Mouse (Mus musculus) NIH3T3 (cell line): ENCODE measurements around the gene Lztr1.

Experiments used
- DNase-seq: peaks from one replicate; pipeline ENCODE4 v3.0.0-alpha.2; 2012; ENCODE audit warnings: low read depth

The Lztr1 gene

DNA sequence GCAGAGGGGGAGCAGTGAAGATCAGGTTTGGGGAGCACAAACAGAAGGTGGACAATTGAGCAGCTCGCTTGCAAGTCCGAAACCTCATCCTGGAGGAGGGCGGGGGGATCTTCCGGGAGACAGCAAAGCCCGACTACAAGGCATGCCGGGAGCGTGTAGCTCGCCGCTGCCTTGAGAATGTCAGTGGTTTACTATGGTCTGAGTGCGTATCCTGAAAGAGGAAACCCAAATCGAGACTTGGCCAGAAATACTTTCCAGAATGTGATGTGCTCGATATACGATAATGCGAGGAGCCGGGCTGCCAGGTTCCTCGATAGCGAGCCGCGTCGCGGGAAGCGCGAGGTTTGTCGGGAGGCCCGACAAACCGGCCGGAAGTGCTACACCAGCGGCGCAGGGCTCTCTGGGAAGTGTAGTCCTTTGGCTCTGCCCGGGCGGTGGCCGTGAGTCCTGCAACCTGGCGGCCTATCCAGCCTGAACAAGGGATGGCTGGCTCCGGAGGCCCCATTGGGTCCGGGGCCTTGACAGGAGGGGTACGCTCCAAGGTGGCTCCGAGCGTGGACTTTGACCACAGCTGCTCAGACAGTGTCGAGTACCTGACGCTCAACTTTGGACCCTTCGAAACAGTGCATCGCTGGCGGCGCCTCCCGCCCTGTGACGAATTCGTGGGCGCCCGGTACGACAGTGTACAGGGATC lies at the start of gene Lztr1:
Lztr1 (plus strand) TSS at position 143 of the 694 bp plus-strand sequence.
- DNase-seq = peak; percentile 93

DNA sequence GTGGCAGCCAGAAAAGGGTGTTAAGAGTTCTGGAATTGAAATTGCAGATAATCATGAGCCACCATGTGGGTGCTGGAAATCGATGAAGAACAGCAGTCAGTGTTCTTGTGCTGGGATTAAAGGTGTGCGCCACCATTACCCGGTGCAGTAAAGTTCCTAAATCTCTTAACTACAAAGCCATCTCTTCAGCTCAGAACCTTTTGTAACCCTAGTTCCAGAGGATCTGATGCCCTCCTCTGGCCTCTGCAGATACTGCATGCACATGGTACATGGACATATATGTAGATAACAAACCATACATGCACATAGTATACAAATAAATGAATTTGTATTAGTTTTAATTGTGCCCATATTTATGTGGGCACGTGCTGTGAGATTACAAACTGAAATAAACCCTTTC lies 48.2 kb upstream of the Lztr1 start:
- DNase-seq = peak; percentile 27

DNA sequence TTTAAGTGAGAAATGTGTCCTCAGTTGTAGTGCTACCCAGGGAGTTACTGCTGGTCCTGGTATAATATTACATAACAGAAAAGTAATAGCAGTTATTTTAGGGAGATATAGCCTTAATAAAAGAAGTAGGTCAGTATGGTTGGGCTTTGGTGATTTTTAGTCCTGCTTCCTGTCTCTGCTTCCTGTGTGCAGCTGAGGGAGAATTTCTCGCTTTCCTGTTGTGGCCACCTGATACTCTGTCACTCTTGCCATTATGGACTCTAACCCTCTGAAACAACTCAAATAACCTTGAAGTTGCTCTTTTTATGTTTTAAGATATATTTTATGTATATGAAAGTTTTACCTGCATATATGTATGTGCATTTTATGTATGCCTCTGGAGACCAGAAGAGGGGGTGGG lies 46.9 kb upstream of the Lztr1 start:
- no peak for DNase-seq

DNA sequence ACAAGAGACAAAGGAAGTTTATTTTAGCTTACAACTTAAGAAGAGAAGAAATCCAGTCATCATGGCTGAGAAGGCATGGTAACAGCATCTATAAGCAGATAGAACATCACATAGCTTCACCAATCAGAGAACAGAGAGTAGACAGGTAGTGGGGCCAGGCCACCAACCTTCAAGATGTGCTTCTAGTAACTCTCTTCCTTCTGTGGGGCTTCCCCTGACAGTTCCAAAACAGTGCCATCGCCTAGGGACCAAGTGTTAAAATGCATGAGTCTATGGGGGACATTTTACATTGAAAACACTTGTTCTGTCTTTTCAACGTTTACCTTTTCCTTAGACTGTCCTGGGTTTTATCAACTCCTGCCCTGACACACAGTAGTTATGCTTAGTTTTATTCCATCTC lies 45.3 kb upstream of the Lztr1 start:
- no peak for DNase-seq

DNA sequence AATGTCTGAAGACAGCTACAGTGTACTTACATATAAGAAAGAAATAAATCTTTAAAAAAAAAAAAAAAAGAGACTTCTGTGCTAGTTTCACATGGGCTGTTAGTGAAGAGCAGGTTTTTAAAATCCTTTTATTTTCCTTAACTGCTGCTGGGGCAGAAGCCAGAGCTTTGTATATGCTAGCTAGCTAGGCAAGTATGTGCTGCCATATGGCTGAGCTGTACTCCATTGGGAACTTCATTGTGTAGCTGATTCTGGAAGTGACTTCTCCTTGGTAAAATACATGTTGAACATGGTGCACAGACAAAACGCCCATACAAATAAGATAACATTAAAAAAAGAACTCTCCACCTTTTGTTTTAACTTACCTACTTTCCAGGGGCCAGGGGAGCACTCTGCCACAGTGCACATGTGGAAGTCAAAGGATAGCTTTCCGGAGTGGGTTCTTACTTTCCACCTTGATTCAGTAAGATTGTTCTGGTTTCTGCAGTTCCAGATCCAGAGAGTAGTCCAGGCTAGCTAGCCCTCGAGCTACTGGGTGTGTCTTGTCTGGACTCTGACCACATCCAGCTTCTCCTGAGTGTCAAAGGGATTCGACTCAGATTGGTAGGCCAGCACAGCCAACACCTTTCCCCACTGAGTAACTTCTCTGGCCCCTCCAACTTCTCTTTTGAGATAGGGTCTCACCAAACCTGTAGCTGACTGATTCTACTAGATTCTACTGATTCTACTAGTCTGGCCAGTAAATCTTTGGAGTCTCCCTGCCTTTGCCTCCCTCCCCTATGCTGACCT lies 41.4 kb upstream of the Lztr1 start:
- DNase-seq = no peak

DNA sequence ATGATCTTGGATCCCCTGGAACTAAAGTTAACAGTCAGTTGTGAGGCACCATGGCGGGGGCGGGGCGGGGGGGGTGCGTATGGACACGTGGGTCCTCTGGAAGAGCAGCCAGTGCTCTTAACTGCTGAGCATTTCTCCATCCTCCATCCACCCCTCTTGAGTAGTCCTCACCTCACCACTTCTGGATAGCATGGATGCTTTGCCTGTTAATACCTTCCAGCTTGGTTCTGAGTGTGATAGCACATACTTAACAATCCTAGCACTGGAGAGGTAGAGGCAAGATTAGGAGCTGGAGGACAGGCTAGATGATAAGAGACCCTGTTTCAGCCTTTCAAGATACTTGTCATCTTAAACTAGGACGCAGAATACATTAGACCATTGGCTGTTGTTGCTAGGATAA lies 36.0 kb upstream of the Lztr1 start:
- DNase-seq = no peak

DNA sequence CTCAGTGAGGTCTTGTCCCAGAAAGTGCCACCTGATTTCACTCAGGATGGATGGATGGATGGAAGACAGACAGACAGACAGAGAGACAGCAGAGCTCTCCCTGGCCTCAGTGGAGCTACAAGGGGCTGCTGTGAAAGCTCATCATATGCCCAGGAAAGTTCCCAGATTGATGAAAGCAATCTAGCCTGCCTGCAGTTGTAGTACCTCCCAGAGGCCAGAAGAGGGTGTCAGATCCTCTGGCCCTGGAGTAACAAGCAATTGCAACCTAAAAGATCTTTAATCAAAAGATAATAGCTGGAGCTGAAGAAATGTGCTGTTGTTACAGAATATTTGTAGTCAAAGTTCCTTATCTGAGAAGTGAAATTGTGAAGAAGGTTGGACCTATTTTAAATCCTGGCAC lies 34.4 kb upstream of the Lztr1 start:
- peak; percentile 60 for DNase-seq

DNA sequence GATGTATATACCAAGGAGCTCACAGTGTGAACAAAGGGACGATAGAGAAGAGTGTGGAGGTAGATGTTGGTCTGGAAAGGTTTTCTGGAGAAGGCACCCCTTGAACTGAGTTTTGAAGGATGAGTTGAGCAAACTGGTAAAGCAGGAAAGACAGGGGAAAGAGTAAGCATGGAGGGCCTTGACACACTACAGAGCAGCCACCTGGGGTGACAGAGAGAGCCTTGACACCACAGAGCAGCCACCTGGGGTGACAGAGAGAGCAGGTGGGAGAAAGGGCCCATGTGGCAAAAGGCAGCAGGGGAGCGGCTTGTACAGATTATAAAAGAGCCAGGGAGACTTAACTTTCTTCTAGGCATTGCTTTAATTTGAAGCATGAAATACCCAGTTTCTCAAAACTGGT lies 33.7 kb upstream of the Lztr1 start:
- no peak for DNase-seq

DNA sequence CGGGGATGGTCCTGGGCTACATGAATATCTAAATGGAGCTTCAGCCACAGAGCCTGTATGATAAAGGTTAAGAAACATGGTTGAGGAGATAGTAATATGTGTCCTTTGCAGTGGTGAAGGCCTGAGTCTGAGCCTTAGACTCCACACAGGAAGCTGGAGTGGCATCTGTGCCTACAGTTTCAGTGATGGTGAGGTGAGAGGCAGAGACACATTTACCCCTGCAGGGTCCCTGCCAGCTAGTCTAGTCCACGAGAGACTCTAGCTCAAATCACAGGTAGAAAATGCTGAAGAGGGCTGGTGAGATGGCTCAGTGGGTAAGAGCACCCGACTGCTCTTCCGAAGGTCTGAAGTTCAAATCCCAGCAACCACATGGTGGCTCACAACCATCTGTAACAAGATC lies 33.2 kb upstream of the Lztr1 start:
- DNase-seq = no peak

DNA sequence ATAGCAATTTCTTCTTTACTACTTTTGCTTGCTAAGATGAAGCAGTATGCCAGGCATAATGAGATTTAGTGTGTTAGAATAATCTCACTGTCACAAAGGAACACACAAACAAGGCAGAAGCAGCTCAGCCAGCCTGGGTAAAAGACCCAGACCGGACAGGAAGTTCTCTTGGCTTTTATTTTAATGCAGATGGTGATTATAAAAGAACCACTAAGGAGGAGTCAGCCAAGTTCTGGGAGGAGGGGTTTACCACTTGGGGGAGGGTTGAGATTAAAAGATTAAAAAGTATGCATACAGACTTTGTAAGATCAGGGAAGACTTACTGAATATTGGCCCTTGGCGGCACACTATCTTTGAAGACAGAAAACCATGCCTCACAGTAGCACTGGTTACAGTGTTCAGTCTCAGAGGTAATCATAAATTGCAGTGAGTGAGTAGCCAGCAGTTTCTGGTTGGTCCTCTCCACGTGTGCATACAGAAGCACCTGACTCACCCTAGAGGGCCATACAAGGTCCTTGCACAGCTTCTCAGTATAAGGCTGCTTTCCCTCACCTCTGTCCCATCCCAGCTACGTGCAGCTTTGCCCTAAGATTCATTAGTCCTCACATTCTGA lies 30.1 kb upstream of the Lztr1 start:
- DNase-seq = no peak

DNA sequence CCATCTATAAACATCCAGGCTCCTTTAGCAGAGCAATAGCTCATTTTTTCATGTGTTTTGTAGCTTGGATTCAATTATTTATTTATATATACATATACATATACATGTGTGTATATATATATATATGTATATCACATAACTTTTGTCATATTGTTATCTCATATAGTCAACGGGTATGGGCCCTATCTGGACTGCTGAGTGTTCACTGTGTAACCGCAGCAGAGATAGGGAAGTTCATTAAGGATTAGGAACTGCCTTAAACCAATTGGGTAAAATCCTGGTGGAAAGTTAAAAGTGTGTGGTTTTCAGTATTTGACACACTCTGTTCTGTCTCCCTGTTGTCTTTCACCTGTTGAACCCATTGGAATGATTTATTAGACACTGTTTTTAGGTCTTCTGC lies 27.0 kb upstream of the Lztr1 start:
- DNase-seq = no peak

DNA sequence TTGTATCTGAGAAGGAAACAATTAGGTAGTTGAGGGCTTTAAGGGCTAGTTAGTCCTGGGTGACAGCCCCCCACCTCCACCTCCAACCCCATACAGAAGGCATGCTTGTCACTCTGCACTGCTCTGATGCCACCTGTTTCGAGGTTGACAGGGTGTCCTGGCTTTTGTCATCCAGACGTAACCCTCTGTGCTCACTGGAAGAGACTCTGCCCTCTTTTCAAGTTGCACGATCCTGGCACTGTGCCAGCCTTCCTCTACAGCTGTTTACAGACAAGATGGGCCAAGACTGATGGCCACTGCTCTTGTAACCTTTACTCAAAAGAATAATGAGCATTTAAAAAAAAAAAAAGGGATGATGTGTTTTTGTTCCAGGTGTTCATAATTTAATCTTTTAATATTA lies 22.0 kb upstream of the Lztr1 start:
- peak; percentile 31 for DNase-seq

DNA sequence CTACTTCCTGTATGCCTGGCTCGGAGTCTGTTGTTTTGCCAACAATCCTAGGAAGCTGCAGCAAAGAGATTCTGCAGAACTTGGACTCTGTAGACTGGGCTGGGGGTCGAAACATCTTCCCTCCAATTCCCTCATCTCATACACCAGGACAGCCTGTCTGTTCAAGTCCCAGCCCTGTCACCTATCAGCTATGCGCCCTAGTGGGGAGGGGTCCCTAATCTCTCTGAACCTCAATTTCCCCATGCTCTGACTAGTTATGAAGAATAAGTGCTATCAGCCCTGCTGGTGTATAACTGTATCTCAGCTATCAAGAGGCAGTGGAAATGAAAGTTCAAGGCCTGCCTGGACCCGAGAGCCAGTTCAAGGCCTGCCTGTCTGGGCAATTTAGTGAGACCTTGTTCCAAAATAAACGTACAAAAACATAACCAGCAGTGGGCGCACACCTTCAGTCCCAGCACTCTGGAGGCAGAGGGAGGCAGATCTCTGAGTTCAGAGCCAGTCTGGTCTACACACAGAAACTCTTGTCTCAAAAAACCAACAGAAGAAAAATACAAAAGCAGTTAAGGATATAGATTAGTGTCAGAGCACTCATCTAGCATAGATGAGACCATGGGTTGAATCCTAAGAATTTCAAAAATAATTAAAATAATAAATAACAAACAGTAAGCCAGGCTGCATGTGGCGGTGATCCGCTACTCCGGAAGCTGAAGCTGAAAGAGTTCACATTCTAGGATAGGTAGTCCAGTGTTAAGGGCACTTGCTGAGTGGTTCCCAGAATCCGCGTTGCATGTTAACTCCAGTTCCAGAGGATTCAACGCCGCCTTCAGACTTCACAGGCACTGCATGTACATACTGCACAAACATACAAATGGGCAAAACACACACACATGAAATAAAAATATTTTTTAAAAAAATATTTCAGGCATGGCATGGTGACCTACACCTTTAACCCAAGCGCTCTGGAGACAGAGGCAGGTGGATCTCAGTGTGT lies 19.7 kb upstream of the Lztr1 start:
- peak; percentile 34 for DNase-seq

DNA sequence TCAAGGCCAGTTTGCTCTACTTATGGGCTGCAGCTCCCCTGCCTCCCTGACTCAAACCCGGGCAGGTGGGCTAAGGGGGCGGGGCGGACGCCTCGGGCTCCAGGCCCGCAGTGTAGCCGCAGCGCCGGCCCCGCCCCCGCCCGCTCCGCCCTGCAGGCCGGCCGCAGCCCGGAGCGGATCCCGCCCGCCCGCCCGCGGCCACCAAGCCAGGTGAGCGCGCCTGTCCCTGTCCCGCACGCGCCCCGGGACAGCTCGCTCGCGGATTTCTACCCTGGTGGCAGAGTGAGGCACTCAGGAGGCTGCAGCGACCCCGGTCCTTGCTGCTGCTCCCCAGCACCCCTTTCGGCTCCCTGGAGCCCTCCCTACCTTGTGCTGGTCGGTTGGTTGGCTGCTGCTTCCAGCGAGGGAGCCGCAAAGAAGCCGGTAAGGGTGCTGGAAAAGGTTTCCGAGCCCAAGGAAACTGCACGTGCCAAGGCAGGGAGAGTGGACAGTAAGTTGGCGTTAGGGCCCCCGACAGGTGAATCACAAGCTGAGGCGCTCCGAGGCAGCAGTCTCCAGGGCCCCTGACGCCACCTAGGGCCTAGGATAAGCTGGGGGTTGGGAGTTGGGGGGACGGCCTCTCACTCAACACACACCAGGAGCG lies 18.9 kb upstream of the Lztr1 start, which contains the start of gene Aifm3:
Aifm3 (plus strand) TSS at position 143 of the 643 bp plus-strand sequence.
- DNase-seq = no peak

DNA sequence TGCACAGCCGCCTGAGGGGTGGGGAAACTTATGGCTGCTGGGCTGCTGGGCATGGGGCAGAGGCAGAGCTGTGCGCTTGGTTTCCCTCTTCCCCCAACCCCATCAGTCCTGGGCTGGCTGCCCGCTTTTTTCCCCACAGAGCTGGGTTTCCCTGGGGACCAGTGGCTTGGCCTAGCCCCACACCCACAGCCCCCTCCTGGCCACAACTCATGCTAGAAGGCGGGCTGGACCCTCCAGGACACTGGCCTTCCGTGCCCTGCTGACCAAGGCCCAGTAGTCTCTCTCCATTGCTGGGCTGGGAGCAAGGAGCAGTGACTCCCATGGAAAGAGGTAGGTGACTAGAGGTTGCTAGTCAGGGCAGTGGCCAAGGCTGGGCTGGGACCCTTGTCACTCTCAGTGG lies 17.3 kb upstream of the Lztr1 start:
- DNase-seq = no peak

DNA sequence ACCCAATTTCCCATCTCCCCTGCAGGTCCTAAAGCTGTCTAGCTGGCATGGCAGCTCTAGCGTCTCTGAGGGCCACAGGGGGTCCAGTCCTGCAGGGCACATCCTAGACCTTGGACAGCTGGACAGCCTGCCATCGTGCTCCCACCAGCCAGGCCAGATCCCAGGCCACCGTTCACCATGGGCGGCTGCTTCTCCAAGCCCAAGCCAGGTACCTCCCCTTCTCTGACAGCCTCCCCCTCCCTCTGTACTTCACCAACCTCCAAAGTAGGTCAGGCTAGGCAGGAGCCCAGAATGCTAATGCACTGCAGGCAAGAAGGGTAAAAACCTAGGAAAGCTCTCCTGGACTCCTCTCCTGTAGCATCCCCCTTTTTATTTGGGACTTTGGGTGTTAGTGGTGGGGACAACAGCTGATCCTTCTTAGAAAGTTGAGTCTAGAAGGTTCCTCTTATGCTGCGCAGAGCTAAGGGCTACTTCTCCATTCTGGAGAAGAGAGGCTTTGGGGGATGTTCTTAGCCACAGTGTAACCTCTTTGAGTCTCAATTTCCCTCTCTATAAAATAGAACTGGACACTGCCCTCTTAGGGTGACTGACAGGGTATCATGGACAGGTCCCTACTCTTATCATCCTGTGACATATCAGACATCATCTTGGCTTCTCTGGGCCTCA lies 16.5 kb upstream of the Lztr1 start:
- no peak for DNase-seq

DNA sequence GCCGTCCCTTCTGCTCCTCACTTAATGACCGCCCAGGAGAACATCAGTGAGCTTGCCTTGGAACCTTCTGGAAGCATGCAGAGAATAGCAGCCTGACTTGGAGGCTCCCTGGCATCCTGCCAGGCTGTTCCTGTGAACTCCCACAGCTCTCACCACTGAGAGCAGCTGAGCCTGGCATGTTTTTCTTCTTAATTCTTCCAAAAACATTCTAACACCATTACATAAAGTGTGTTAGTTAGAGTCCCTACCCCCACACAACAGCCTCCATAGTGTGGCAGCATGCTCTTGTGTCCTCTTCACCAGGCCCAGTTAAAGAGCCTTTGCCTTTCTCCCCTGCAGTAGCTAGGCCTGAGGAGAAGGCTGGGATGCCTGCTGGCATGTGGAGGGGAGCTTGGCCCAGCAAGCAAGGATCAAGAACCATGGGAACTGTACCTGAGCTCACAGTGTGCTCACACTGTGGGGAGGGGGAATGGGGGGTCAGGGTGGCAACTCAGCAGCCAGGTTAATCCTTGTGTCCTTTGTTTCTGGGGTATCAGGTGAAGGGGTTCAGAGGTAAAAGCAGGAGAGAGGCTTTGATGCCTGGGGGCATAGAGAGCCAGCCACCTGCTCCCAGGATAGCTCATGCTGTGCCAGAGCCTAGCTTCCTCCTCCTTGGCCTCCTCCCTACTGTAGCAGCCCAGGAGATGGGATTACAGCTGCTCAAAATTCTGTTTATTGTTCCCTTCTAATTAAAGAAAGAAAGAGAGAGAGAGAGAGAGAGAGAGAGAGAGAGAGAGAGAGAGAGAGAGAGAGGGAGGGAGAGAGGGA lies 11.8 kb upstream of the Lztr1 start:
- peak; percentile 83 for DNase-seq

DNA sequence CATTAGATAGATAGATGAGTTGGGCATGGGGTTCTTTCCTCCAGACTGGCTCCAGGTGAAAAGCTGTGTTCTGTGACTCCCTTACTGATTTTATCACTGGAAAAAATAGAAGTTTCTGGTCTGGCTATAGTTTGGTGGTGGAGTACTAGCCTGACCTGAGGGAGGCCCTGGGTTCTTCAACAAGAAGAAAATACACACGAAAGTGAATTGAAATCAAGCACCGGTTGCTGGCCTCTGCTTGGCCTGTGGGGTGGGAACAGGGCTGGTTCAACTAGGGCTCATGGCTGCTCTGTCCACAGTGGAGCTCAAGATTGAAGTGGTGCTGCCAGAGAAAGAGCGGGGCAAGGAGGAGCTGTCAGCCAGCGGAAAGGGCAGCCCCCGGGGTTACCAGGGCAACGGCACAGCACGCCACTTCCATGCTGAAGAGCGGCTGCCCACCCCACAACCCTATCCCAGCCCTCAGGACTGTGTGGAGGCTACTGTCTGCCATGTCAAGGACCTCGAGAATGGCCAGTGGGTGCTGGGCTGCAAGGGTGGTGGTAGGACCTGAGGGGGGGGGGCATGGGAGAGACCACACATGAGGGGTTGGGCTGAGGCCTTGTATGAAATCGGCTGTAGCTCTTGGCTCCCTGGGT lies 9.1 kb upstream of the Lztr1 start:
- DNase-seq = no peak

DNA sequence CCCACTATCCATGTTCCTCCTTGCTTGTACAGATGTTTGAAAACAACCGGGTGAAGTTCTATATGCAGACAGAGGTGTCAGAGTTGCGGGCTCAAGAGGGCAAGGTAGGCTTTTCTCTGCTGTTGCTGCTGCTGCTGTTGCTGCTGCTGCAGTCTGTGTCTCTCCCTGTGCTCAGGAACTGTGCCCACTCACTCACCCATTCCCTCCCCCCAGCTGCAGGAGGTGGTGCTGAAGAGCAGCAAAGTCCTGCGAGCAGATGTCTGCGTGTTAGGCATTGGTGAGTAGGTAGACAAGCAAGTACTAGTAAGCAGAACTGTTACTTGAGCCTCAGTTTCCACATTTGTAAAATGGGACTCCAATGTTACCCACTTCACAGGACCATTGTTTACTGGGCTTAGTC lies 5.8 kb upstream of the Lztr1 start:
- DNase-seq = no peak
